ENCODE assay signal across 8 mouse cellular contexts in genomic region chr9:102622192-102622857, GRCm38 (mm10). TPM values are rescaled to one million over a fixed set of nuclear protein-coding genes. Genes with fewer than 3 reads are reported as not detected.
DNase-seq lines count a peak whose midpoint lies in the region; ATAC-seq and TF ChIP-seq lines count a peak whose summit lies in the region.
"Had no signal": no experiment of that assay in that cellular context is flagged by ENCODE, and none has a peak within 500 bp of the region (broad histone marks: within the 10 kb centered on the region; RNA-seq: fewer than 3 reads in every experiment).

No protein-coding gene starts in this region.

- ATAC-seq in heart, embryonic 11.5 days (replicated peaks; ENCODE audit: insufficient number of reproducible peaks, low FRiP score, low TSS enrichment), result no peak
- ATAC-seq in lung, embryonic 14.5 days (ENCODE audit: insufficient read depth), result no peak

- no peak overlapping the region for H3K4me2 ChIP-seq in CH12.LX (ENCODE audit: insufficient read depth, low read depth, poor library complexity, severe bottlenecking)
- H3K4me2 ChIP-seq in heart, embryonic 11.5 days, result no peak overlapping the region
- no peak overlapping the region for H3K4me2 ChIP-seq in lung, embryonic 14.5 days
- H3K4me2 ChIP-seq: hindbrain, embryonic 15.5 days had no signal

- no peak overlapping the region for H3K27ac ChIP-seq in layer of hippocampus, adult 2 months
- H3K27ac ChIP-seq in CH12.LX (ENCODE audit: insufficient read depth, low read depth), result 0 out of 2 replicates have a peak overlapping the region, but pooled peaks have one; percentile 12
- 0 out of 2 replicates have a peak overlapping the region, but pooled peaks have one; percentile 41 for H3K27ac ChIP-seq in heart, embryonic 11.5 days (ENCODE audit: low read depth, low read length)
- H3K27ac ChIP-seq in lung, embryonic 14.5 days (ENCODE audit: low read depth), result no peak overlapping the region
- H3K27ac ChIP-seq: hindbrain, embryonic 15.5 days had no signal

- no peak for TF ChIP-seq POLR2A in CH12.LX (IDR thresholded peaks at IDR 0.05; ENCODE audit: low read depth, low read length)

- peak in 1 of 2 experiments; percentile 50 for DNase-seq in layer of hippocampus, adult 2 months (ENCODE audit: low spot score in 2 of 2)
- no peak for DNase-seq in layer of hippocampus, adult 8-10 months (ENCODE audit: low spot score in 2 of 2)
- DNase-seq in CH12.LX (ENCODE audit: extremely low read depth), result peak; percentile 78
- DNase-seq in T-cell, adult 2 months (ENCODE audit: low spot score), result peak; percentile 49
- peak; percentile 92 for DNase-seq in lung, embryonic 14.5 days
- DNase-seq in thymus, postnatal 4 days, result peak; percentile 56

- peak; percentile 56 for TF ChIP-seq RAD21 in CH12.LX (IDR thresholded peaks at IDR 0.05; ENCODE audit: low read depth, low read length)

- H3K4me3 ChIP-seq in layer of hippocampus, adult 2 months, result no peak overlapping the region
- H3K4me3 ChIP-seq in CH12.LX (replicated peaks in 1 of 3; ENCODE audit: low read depth in 2 of 3, low read length in 2 of 3, poor library complexity in 1 of 3), result no peak overlapping the region
- H3K4me3 ChIP-seq in heart, embryonic 11.5 days (ENCODE audit: low read depth, low read length), result no peak overlapping the region
- no peak overlapping the region for H3K4me3 ChIP-seq in lung, embryonic 14.5 days (ENCODE audit: low read depth, low read length)
- H3K4me3 ChIP-seq: hindbrain, embryonic 15.5 days had no signal

- H3K27me3 ChIP-seq in CH12.LX (replicated peaks), result no peaks in the 10 kb centered on the region
- H3K27me3 ChIP-seq in heart, embryonic 11.5 days (ENCODE audit: control insufficient read depth, insufficient read depth, low read length), result no peaks in the 10 kb centered on the region
- H3K27me3 ChIP-seq in lung, embryonic 14.5 days (ENCODE audit: insufficient read depth, low read length), result no peaks in the 10 kb centered on the region
- H3K27me3 ChIP-seq: hindbrain, embryonic 15.5 days had no signal

- peaks cover 0 to 66% of the 10 kb centered on the region in 2 experiments; a peak in 3 of 4 replicates for H3K4me1 ChIP-seq in CH12.LX (ENCODE audit: control insufficient read depth in 1 of 2, insufficient read depth in 2 of 2)
- peaks cover 7% of the 10 kb centered on the region for H3K4me1 ChIP-seq in heart, embryonic 11.5 days (ENCODE audit: control insufficient read depth, insufficient read depth, low read length)
- no peaks in the 10 kb centered on the region for H3K4me1 ChIP-seq in lung, embryonic 14.5 days (ENCODE audit: insufficient read depth)

- in situ Hi-C loops in CH12.LX (cut with MboI; ENCODE audit: low pct_ligation_motif_present, low pct_unique_long_range_greater_than_20kb, low sequenced_read_pairs), result no loop called here

- no peak for TF ChIP-seq EP300 in CH12.LX (IDR thresholded peaks at IDR 0.05; ENCODE audit: low read length)

- H3K79me2 ChIP-seq in CH12.LX (replicated peaks; ENCODE audit: control insufficient read depth, extremely low read depth, insufficient read depth, poor library complexity, severe bottlenecking), result peaks cover 9% of the 10 kb centered on the region

- H3K36me3 ChIP-seq in CH12.LX (replicated peaks in 1 of 2; ENCODE audit: control insufficient read depth in 1 of 2, insufficient read depth in 1 of 2, low read length in 1 of 2), result peaks cover 0 to 6% of the 10 kb centered on the region in 2 experiments
- H3K36me3 ChIP-seq in heart, embryonic 11.5 days (ENCODE audit: control insufficient read depth, insufficient read depth, low read length), result peaks cover 3% of the 10 kb centered on the region; the same call in 1 of the 2 replicates
- no peaks in the 10 kb centered on the region for H3K36me3 ChIP-seq in lung, embryonic 14.5 days (ENCODE audit: insufficient read depth)

- 30% methylated on average over 5 of the region's 5 CpGs for WGBS in heart, embryonic 11.5 days (ENCODE audit: insufficient replicate concordance)
- WGBS in lung, embryonic 14.5 days, result 26% methylated on average over 5 of the region's 5 CpGs

- dilution Hi-C loops in CH12.LX (cut with MboI; ENCODE audit: extremely low pct_ligation_motif_present, extremely low pct_unique_long_range_greater_than_20kb, low sequenced_read_pairs), result no loop called here

- no peaks in the 10 kb centered on the region for H3K9me3 ChIP-seq in CH12.LX (replicated peaks; ENCODE audit: low read length)
- H3K9me3 ChIP-seq in heart, embryonic 11.5 days (replicated peaks; ENCODE audit: control insufficient read depth, low read length), result no peaks in the 10 kb centered on the region
- no peaks in the 10 kb centered on the region for H3K9me3 ChIP-seq in lung, embryonic 14.5 days (ENCODE audit: low read depth, low read length)
- H3K9me3 ChIP-seq: hindbrain, embryonic 15.5 days had no signal

- peak; percentile 98 for TF ChIP-seq CTCF in layer of hippocampus, adult 2 months (conservative IDR thresholded peaks at IDR 0.05)
- peak; percentile 88 to 89 for TF ChIP-seq CTCF in CH12.LX (conservative IDR thresholded peaks at IDR 0.05 in 1 of 2, IDR thresholded peaks at IDR 0.05 in 1 of 2; ENCODE audit: low read depth in 2 of 2, low read length in 2 of 2)
- TF ChIP-seq CTCF in lung, embryonic 14.5 days (IDR thresholded peaks at IDR 0.05; ENCODE audit: low read depth), result peak; percentile 91

- no peak overlapping the region for H3K9ac ChIP-seq in CH12.LX (ENCODE audit: insufficient read depth, low read depth)
- H3K9ac ChIP-seq in heart, embryonic 11.5 days (ENCODE audit: low read depth, low read length), result no peak overlapping the region; the same call in 1 of the 2 replicates
- no peak overlapping the region for H3K9ac ChIP-seq in lung, embryonic 14.5 days
- H3K9ac ChIP-seq: hindbrain, embryonic 15.5 days had no signal

TF ChIP-seq in CH12.LX, 34 proteins besides CTCF, POLR2A, EP300 and RAD21:
- TF ChIP-seq CHD2 (IDR thresholded peaks at IDR 0.05; ENCODE audit: low read length) (no peak), SMC3 (IDR thresholded peaks at IDR 0.05; ENCODE audit: low read depth, low read length) (peak; percentile 51)

RNA-seq across cellular contexts. Expression of gene Anapc13, which starts 3.8 kb away (rescaled TPM):
- 100 to 1,000 TPM in 1 of 2 experiments, 10 to 100 TPM in 1; 99.5 to 106 TPM for total RNA-seq in layer of hippocampus, adult 2 months (2021)
- total RNA-seq in layer of hippocampus, adult 8-10 months (2022), result 100 to 1,000 TPM in 3 of 4 experiments, 10 to 100 TPM in 1; 93.1 to 131 (median 114) TPM
- total RNA-seq in CH12.LX (2012; rRNA removed) (62.6 and 64.5 TPM in 2 replicates), CH12.LX (2014; rRNA removed) (20.8 and 27.2 TPM in 2 replicates)
- polyA plus RNA-seq in CH12.LX (2012; ENCODE audit: insufficient read length, low read depth), result 87.4 and 102 TPM in 2 replicates
- polyA plus RNA-seq in heart, embryonic 11.5 days (2014; fragmentation: Nextera tagmentation; extraction: Ambion mirVana), result 201 and 210 TPM in 2 replicates
- 166 and 188 TPM in 2 replicates for polyA plus RNA-seq in lung, embryonic 14.5 days (2014; fragmentation: Nextera tagmentation; extraction: Ambion mirVana)

RNA-seq across cellular contexts. Expression of gene Cep63, which starts 4.0 kb away (rescaled TPM):
- total RNA-seq in layer of hippocampus, adult 2 months (2021), result 10 to 100 TPM; 30.9 to 32.4 TPM
- 10 to 100 TPM; 26.7 to 34.7 (median 31.2) TPM for total RNA-seq in layer of hippocampus, adult 8-10 months (2022)
- total RNA-seq in CH12.LX (2012; rRNA removed) (18.7 and 24.8 TPM in 2 replicates), CH12.LX (2014; rRNA removed) (27.3 and 34.9 TPM in 2 replicates)
- polyA plus RNA-seq in CH12.LX (2012; ENCODE audit: insufficient read length, low read depth), result 45.6 and 62.4 TPM in 2 replicates
- 34.2 and 48.8 TPM in 2 replicates for polyA plus RNA-seq in heart, embryonic 11.5 days (2014; fragmentation: Nextera tagmentation; extraction: Ambion mirVana)
- polyA plus RNA-seq in lung, embryonic 14.5 days (2014; fragmentation: Nextera tagmentation; extraction: Ambion mirVana), result 44.2 and 47.5 TPM in 2 replicates

Comparison
In these comparisons a context has a peak if more than half of its experiments do, and no peak if none do; other contexts are left out.
1. DNase-seq: peak in CH12.LX (single experiment), T-cell, adult 2 months (single experiment), lung, embryonic 14.5 days (single experiment) and thymus, postnatal 4 days (single experiment); none in layer of hippocampus, adult 8-10 months (0 of 2).
2. H3K27ac ChIP-seq: peak in CH12.LX (single experiment) and heart, embryonic 11.5 days (single experiment); none in layer of hippocampus, adult 2 months (single experiment) and lung, embryonic 14.5 days (single experiment).
3. Peak in every context shown above with its lines, with median percentiles within 50 percentile points of each other: CTCF ChIP-seq.